Mouse (Mus musculus) myocyte (in vitro differentiated cells): ENCODE data around the gene Ppp1r14a. TPM values are rescaled to one million over a fixed set of nuclear protein-coding genes. Genes with fewer than 3 reads are reported as not detected.

Experiments
- H3K27me3 ChIP-seq: one replicate; pipeline ENCODE4 v1.6.1; 2011; ENCODE audit not compliant: control insufficient read depth, insufficient read depth, insufficient read length
- H3K36me3 ChIP-seq: one replicate; pipeline ENCODE4 v1.6.1; 2011; ENCODE audit not compliant: control insufficient read depth, insufficient read depth
- H3K4me2 ChIP-seq: one replicate; pipeline ENCODE4 v1.6.1; 2011; ENCODE audit warnings: low read depth, control low read depth
- H3K4me3 ChIP-seq: one replicate; pipeline ENCODE4 v1.5.1; 2011; ENCODE audit warnings: mild to moderate bottlenecking, control low read depth, moderate library complexity
- H3K79me2 ChIP-seq: one replicate; pipeline ENCODE4 v1.6.1; 2011; ENCODE audit not compliant: control insufficient read depth, insufficient read depth
- H3ac ChIP-seq: one replicate; pipeline ENCODE4 v1.6.1; 2011; ENCODE audit not compliant: control insufficient read depth, insufficient read length
- CEBPB ChIP-seq: IDR thresholded peaks from 2 replicates; pipeline ENCODE4 v1.6.1; 2011; ENCODE audit warnings: mild to moderate bottlenecking, moderate library complexity; ENCODE audit not compliant: poor library complexity, insufficient read depth, severe bottlenecking
- E2F4 ChIP-seq: IDR thresholded peaks from one replicate; pipeline ENCODE4 v1.6.1; 2011; ENCODE audit warnings: mild to moderate bottlenecking, control low read depth, moderate library complexity; ENCODE audit not compliant: insufficient read depth
- MAX ChIP-seq: IDR thresholded peaks from one replicate; pipeline ENCODE4 v1.6.1; 2011; ENCODE audit warnings: low read depth, mild to moderate bottlenecking, control low read depth
- MYOD1 ChIP-seq, 3 experiments: IDR thresholded peaks; one replicate each; pipeline ENCODE4 v1.6.1; 2011; ENCODE audit warnings: control low read depth in 2 of 3, low read depth in 2 of 3, mild to moderate bottlenecking in 2 of 3, moderate library complexity in 1 of 3; ENCODE audit not compliant: insufficient read length in 2 of 3, control insufficient read depth in 1 of 3
- MYOG ChIP-seq, 3 experiments: IDR thresholded peaks; one replicate each; pipeline ENCODE4 v1.6.1; 2011; ENCODE audit warnings: control low read depth in 2 of 3, low read depth in 2 of 3, mild to moderate bottlenecking in 2 of 3; ENCODE audit not compliant: insufficient read length in 2 of 3, control insufficient read depth in 1 of 3, insufficient read depth in 1 of 3
- POLR2A ChIP-seq: IDR thresholded peaks from one replicate; pipeline ENCODE4 v1.6.1; 2011; ENCODE audit warnings: low read depth, mild to moderate bottlenecking, control low read depth, moderate library complexity; ENCODE audit not compliant: insufficient read length
- POLR2AphosphoS2 ChIP-seq: IDR thresholded peaks from one replicate; pipeline ENCODE4 v1.6.1; 2011; ENCODE audit warnings: low read depth, control low read depth; ENCODE audit not compliant: insufficient read length
- REST ChIP-seq: IDR thresholded peaks from one replicate; pipeline ENCODE4 v1.6.1; 2011; ENCODE audit warnings: mild to moderate bottlenecking, control low read depth, moderate library complexity; ENCODE audit not compliant: insufficient read depth, insufficient read length
- SRF ChIP-seq: IDR thresholded peaks from one replicate; pipeline ENCODE4 v1.6.1; 2011; ENCODE audit warnings: low read depth; ENCODE audit not compliant: control insufficient read depth, insufficient read length
- TCF12 ChIP-seq: IDR thresholded peaks from one replicate; pipeline ENCODE4 v1.6.1; 2011; ENCODE audit warnings: mild to moderate bottlenecking, control low read depth; ENCODE audit not compliant: poor library complexity, insufficient read depth, severe bottlenecking
- TCF3 ChIP-seq: IDR thresholded peaks from one replicate; pipeline ENCODE4 v1.6.1; 2011; ENCODE audit warnings: low read depth, control low read depth; ENCODE audit not compliant: insufficient read length
- USF1 ChIP-seq: IDR thresholded peaks from one replicate; pipeline ENCODE4 v1.6.1; 2011; ENCODE audit warnings: low read depth, mild to moderate bottlenecking, control low read depth, moderate library complexity
- polyA plus RNA-seq: library from polyadenylated mRNA; unstranded; fragments of >200 nt; fragmentation: generic; extraction: Trizol; gene quantifications from one replicate; pipeline ENCODE4 v1.2.1, GENCODE M21; 2012; ENCODE audit warnings: missing spikeins

Gene Ppp1r14a
- polyA plus RNA-seq, 1 experiment, result 0.35 TPM

DNA sequence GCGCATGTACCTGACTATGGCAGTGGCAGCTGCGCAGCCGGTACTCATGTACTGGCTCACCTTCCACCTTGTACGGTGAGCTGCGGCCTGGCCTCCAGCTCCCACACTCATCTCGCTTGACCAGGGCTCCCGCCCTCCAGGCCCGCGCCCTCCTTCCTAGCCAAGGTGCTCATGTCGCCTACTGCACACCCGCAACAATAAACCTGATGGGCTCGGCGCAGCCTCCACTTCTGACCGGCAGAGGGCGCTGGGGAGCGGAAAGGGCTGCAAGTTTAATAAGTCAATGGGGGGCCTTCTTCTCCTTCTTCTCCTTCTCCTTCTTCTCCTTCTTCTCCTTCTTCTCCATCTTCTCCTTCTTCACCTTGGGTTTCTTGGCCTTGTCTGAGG, 41.8 kb upstream of the Ppp1r14a start:
- Histone ChIP-seq H3K79me2 (no peaks in the 10 kb centered on the region), H3ac (peak overlapping the region; percentile 22), H3K27me3 (no peaks in the 10 kb centered on the region), H3K36me3 (no peaks in the 10 kb centered on the region), H3K4me3 (peak overlapping the region; percentile 59), H3K4me2 (peak overlapping the region; percentile 94)
- peak; percentile 11 for TF ChIP-seq POLR2A
- no peak for TF ChIP-seq TCF12

DNA sequence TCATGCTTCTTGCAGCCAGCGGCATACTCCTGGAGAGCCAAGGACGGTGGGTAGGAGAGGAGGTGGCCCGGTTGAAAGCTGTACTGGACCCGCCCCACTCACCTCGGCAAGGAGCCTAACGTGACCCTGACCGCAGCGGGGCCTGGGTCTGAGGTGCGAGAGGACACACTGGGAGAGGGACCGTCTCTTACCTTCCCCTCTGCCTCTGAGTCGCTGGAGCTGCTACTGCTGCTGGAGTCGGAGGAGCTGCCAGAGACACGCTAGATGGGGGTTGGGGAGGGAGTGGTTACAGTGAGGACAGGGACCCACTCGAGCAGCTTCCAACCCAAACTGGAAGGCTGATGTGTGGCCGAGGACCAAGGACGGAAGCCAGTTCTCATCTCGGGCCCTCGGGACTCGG, 41.4 kb upstream of the Ppp1r14a start:
- H3K36me3 ChIP-seq, result no peaks in the 10 kb centered on the region
- H3K4me3 ChIP-seq, result peak overlapping the region; percentile 59
- H3K79me2 ChIP-seq, result no peaks in the 10 kb centered on the region
- peak overlapping the region; percentile 94 for H3K4me2 ChIP-seq
- H3ac ChIP-seq, result peak overlapping the region; percentile 22
- no peak for TF ChIP-seq SRF
- TF ChIP-seq POLR2A, result peak; percentile 16
- H3K27me3 ChIP-seq, result no peaks in the 10 kb centered on the region

- Histone ChIP-seq H3K79me2 (no peaks in the 10 kb centered on the region), H3ac (peak within 1 kb of the TSS; percentile 22), H3K36me3 (no peaks in the 10 kb centered on the region), H3K4me2 (peak within 1 kb of the TSS; percentile 94), H3K27me3 (no peaks in the 10 kb centered on the region), H3K4me3 (peak within 1 kb of the TSS; percentile 59)
- TF ChIP-seq SRF (no peak), POLR2A (peak; percentile 14), POLR2AphosphoS2 (peak; percentile 20), MAX (no peak)
Observed at GRCm38 (mm10) chr7:29248261-29248841, 40.8 kb upstream of the Ppp1r14a start, which contains the start of gene 2200002D01Rik. Gene 2200002D01Rik, minus strand, starts transcription at chr7:29248466.

- Histone ChIP-seq H3K27me3 (no peaks in the 10 kb centered on the region), H3K4me3 (no peak overlapping the region), H3ac (no peak overlapping the region), H3K36me3 (no peaks in the 10 kb centered on the region), H3K4me2 (no peak overlapping the region), H3K79me2 (no peaks in the 10 kb centered on the region)
- TF ChIP-seq TCF12 (no peak), POLR2AphosphoS2 (no peak), REST (no peak), POLR2A (no peak), CEBPB (no peak), E2F4 (no peak), SRF (no peak), USF1 (no peak), MYOG (IDR thresholded peaks at IDR 0.05; ENCODE audit: control insufficient read depth in 1 of 3, insufficient read depth in 1 of 3, insufficient read length in 2 of 3, low read depth in 2 of 3) (no peak), MAX (no peak), MYOD1 (IDR thresholded peaks at IDR 0.05; ENCODE audit: control insufficient read depth in 1 of 3, insufficient read length in 2 of 3, low read depth in 2 of 3) (no peak), TCF3 (no peak)
Observed at GRCm38 (mm10) chr7:29251166-29251565, 37.9 kb upstream of the Ppp1r14a start.

DNA sequence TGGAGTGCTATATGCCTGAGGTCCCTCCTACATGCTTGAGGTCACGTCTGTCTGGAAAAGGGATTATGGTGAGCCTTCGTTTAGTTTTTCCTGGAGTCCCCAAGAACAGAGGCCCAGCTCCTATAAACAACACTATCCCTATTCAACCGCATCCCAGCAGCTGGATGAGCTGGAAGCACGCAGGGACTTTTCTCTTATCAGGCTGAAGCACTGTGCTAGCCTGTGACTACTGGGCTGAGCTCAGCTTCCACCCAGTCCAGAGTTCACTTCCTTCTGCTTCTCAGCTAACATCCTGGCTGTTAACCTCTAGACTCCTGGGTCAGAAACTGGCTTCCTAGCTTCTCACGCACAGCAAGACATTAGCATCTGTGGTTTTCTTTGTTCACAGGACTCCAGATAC, 35.3 kb upstream of the Ppp1r14a start:
- no peak overlapping the region for H3K4me2 ChIP-seq
- H3K4me3 ChIP-seq, result no peak overlapping the region
- H3K79me2 ChIP-seq, result no peaks in the 10 kb centered on the region
- H3K36me3 ChIP-seq, result no peaks in the 10 kb centered on the region
- no peak overlapping the region for H3ac ChIP-seq
- no peaks in the 10 kb centered on the region for H3K27me3 ChIP-seq
- TF ChIP-seq CEBPB (no peak), MYOG (IDR thresholded peaks at IDR 0.05; ENCODE audit: control insufficient read depth in 1 of 3, insufficient read depth in 1 of 3, insufficient read length in 2 of 3, low read depth in 2 of 3) (no peak), E2F4 (no peak), POLR2A (no peak), TCF3 (no peak), REST (no peak), MYOD1 (IDR thresholded peaks at IDR 0.05; ENCODE audit: control insufficient read depth in 1 of 3, insufficient read length in 2 of 3, low read depth in 2 of 3) (no peak), MAX (no peak), USF1 (no peak), POLR2AphosphoS2 (no peak), TCF12 (no peak), SRF (no peak)
